Mouse (Mus musculus): ENCODE results near the gene Sh2d1b1. TPM values are rescaled to one million over a fixed set of nuclear protein-coding genes. Genes with fewer than 3 reads are reported as not detected.
A peak's percentile ranks its signal among the peaks of the same experiment; 100 is the strongest.
"Not testable (repeated sequence)": the region's sequence is repeated elsewhere in the genome, so short reads cannot be mapped to it uniquely, and the experiment has no call there.

Gene Sh2d1b1
- 3.6 and 3.9 TPM in 2 replicates for polyA plus RNA-seq (2012; rRNA removed)

DNA sequence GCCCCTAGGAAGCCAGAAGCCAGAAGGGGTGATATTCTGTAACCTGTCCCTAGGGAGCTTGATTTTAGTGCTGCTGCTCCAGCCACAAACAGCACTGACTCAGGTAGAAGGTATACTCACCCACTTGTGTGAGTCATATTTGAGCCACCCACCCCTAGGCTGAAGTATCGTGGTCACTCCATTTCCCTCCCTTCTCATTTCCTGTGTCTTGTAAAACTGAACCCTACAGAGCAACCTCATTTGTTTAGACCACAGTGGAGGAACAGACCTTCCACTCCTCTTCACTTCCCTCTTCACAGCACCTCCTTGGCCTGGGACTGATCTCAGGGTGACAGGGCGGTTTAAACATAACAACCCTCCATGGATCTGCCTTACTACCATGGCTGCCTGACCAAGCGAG, at the start of gene Sh2d1b1:
Gene Sh2d1b1, plus strand, starts transcription at position 305 of the 400 bp plus-strand sequence.
- peak within 1 kb of the TSS; percentile 10 for H3K4me3 ChIP-seq (replicated peaks; ENCODE audit: extremely low read depth, low read depth, low read length)
- 51% methylated on average over 3 of the region's 3 CpGs for WGBS
- no peak for TF ChIP-seq POLR2A (IDR thresholded peaks at IDR 0.05; ENCODE audit: borderline replicate concordance, extremely low read depth, low read depth, low read length)

DNA sequence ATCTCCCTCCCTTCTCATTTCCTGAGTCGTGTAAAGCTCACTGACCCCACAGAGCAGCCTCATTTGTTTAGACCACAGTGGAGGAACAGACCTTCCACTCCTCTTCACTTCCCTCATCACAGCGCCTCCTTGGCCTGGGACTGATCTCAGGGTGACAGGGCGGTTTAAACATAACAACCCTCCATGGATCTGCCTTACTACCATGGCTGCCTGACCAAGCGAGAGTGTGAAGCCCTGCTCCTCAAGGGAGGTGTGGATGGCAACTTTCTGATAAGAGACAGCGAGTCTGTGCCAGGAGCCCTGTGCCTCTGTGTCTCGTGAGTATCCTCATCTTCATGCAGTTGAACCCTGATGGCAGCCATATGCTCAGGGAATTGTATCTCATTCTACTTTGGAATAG, 44.4 kb upstream of the Sh2d1b1 start, which contains the start of gene Sh2d1b2:
Gene Sh2d1b2, plus strand, starts transcription at position 62 of the 400 bp plus-strand sequence.
- H3K4me3 ChIP-seq (replicated peaks; ENCODE audit: extremely low read depth, low read depth, low read length); DNase-seq; H3K4me1 ChIP-seq (ENCODE audit: control insufficient read depth, insufficient read depth, low read length): not testable (repeated sequence)
- 55% methylated on average over 6 of the region's 6 CpGs for WGBS

More for the DNA sequence above, at the start of gene Sh2d1b1:
- no peaks in the 10 kb centered on the region for H3K4me1 ChIP-seq (ENCODE audit: control insufficient read depth, insufficient read depth, low read length)
- DNase-seq: no peak

DNA sequence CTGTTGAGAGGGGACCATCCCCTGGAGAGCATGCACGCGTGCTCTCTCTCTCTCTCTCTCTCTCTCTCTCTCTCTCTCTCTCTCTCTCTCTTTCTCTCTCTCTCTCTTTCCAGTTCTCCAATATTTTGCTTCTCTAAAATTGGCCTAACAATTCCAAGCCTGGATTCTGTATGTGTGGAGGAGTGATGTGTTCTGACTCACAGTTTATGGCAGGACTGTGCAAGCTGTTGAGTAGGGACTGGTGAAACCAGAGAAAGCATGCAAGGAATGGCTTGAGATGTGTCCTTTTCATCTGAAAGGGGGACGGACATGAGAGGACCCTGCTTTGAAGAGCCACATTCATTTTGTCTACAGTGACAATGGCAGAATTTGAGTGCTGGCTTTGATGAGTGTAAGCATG, 32.1 kb upstream of the Sh2d1b1 start:
- DNase-seq: no peak
- 82% methylated on average over 3 of the region's 3 CpGs for WGBS
- Histone ChIP-seq H3K4me1 (ENCODE audit: control insufficient read depth, insufficient read depth, low read length) (no peaks in the 10 kb centered on the region), H3K4me3 (replicated peaks; ENCODE audit: extremely low read depth, low read depth, low read length) (no peak overlapping the region)
- no peak for TF ChIP-seq POLR2A (IDR thresholded peaks at IDR 0.05; ENCODE audit: borderline replicate concordance, extremely low read depth, low read depth, low read length)
- TF ChIP-seq CTCF (IDR thresholded peaks at IDR 0.05; ENCODE audit: insufficient read depth, low read length): no peak

DNA sequence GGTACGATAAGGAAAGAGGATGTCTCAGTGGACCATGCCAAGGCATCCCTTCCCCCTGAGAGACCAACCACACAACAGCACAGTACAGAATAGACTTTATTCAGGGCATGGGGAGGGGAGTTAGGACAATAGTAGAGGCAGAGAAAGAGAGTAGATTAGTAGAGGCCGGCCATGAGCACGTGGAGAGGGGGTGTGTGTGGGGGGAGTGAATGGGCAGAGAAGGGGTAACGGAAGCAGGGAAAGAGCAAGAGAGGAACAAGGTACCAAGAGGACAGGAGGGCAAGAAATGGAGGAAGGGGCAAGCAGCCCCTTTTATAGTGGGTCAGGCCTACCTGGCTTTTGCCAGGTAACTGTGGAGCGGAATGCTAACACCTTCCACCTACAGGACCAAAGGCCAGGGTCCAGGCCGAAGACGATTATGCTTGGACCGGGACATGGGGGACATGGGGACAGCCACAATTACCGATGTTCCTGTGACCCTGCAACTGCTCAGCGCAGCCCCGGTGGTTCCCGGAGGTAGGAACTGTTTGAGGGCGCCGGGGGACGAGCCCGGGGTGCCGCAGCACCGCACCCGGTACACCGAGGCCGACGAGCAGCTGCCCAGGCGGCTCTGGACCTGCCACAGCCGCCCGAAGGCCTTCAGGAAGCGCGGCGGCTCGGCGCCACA, 22.1 kb upstream of the Sh2d1b1 start:
- 30% methylated on average over 30 of the region's 30 CpGs for WGBS
- no peak for DNase-seq
- peak overlapping the region; percentile 69 for H3K4me3 ChIP-seq (replicated peaks; ENCODE audit: extremely low read depth, low read depth, low read length)
- 0 out of 2 replicates have a peak, but pooled peaks cover 2% of the 10 kb centered on the region for H3K4me1 ChIP-seq (ENCODE audit: control insufficient read depth, insufficient read depth, low read length)
- no peak for TF ChIP-seq POLR2A (IDR thresholded peaks at IDR 0.05; ENCODE audit: borderline replicate concordance, extremely low read depth, low read depth, low read length)
- TF ChIP-seq CTCF (IDR thresholded peaks at IDR 0.05; ENCODE audit: insufficient read depth, low read length): no peak

DNA sequence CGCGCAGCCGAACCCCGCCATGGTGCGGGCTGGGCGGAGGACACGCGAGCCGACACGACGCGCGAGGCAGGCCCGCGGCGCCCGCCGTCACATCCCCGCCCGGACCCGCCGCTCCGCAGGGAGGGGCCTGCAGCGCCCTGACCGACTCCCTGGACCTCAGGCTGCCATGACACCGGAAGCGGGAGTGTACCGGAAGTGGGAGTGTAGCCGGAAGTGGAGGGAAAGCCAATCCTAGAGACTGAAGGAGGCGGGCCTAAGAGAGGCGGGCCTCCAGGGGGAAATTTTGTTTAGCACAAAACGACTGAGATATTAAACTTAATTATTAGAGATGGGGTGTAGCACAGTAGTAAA, 21.6 kb upstream of the Sh2d1b1 start:
- WGBS: 8% methylated on average over 32 of the region's 32 CpGs
- no peak for TF ChIP-seq CTCF (IDR thresholded peaks at IDR 0.05; ENCODE audit: insufficient read depth, low read length)
- peak; percentile 74; the same call in 1 of the 2 replicates for TF ChIP-seq POLR2A (IDR thresholded peaks at IDR 0.05; ENCODE audit: borderline replicate concordance, extremely low read depth, low read depth, low read length)
- H3K4me3 ChIP-seq (replicated peaks; ENCODE audit: extremely low read depth, low read depth, low read length): peak overlapping the region; percentile 69
- 0 out of 2 replicates have a peak, but pooled peaks cover 2% of the 10 kb centered on the region for H3K4me1 ChIP-seq (ENCODE audit: control insufficient read depth, insufficient read depth, low read length)
- DNase-seq: peak; percentile 77

DNA sequence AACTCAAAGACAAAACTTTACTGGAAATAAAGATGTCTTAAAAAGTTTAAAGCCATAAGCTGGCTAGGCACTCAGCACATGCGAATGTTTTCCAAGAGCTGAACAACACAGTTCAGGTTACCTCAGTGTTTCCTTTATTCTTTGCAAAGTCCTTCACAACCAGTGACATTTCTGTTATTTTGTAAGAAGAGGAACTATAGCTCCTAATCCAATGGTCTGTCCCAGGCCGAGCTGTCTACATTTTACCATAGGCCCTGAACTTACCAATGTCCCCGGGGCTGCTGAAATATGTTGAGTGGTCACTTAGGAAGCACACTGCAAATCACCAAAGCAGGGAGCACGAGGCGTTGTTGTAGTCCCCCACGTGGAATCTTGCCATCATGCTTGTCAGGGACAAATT, 6.8 kb upstream of the Sh2d1b1 start:
- no peaks in the 10 kb centered on the region for H3K4me1 ChIP-seq (ENCODE audit: control insufficient read depth, insufficient read depth, low read length)
- WGBS: 70% methylated on average over 6 of the region's 6 CpGs

DNA sequence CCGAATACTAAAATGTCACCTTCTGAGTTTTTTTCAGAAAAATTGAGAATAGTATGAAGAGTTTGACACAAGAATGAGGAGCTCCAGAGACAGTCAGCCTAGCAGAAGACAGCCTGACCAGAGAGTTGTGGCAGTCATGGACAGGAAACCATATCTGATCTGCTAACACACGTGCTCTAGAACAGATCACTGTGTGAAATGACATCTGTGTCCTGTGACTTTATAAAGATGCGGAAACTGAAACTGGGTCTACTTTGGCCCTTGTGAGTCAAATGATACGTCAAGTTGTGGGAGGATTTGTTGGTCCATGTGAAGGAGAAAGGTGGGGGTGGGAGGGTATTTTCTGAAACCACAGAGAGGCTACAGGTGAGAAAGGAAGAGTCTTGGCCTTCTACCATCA, 6.4 kb upstream of the Sh2d1b1 start:
- Histone ChIP-seq H3K4me3 (replicated peaks; ENCODE audit: extremely low read depth, low read depth, low read length) (no peak overlapping the region), H3K4me1 (ENCODE audit: control insufficient read depth, insufficient read depth, low read length) (no peaks in the 10 kb centered on the region)
- DNase-seq: no peak
- no peak for TF ChIP-seq CTCF (IDR thresholded peaks at IDR 0.05; ENCODE audit: insufficient read depth, low read length)
- TF ChIP-seq POLR2A (IDR thresholded peaks at IDR 0.05; ENCODE audit: borderline replicate concordance, extremely low read depth, low read depth, low read length): no peak
- 76% methylated on average over 4 of the region's 4 CpGs for WGBS

More for the DNA sequence above, 6.8 kb upstream of the Sh2d1b1 start:
- no peak overlapping the region for H3K4me3 ChIP-seq (replicated peaks; ENCODE audit: extremely low read depth, low read depth, low read length)
- TF ChIP-seq POLR2A (IDR thresholded peaks at IDR 0.05; ENCODE audit: borderline replicate concordance, extremely low read depth, low read depth, low read length) (no peak), CTCF (IDR thresholded peaks at IDR 0.05; ENCODE audit: insufficient read depth, low read length) (no peak)
- no peak for DNase-seq

DNA sequence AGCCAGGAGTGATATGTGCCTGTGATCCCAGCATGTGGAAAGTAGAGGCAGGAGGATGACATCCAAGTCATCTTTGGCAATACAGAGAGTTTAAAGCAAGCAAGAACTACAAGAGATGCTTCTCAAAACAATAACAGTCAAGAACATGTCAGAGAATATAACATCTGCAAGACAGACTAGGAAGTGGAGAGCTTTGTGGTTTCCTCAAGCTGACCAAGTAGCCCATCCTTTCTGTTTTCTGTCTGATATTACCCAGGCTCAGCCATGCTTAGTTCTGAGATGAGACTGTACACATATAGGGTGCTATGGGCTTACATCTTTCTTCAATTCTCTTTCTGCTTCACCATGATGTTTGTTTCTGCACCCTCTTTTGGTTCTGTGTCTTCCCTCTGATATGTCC, 3.9 kb upstream of the Sh2d1b1 start:
- no peak overlapping the region for H3K4me3 ChIP-seq (replicated peaks; ENCODE audit: extremely low read depth, low read depth, low read length)
- TF ChIP-seq CTCF (IDR thresholded peaks at IDR 0.05; ENCODE audit: insufficient read depth, low read length) (no peak), POLR2A (IDR thresholded peaks at IDR 0.05; ENCODE audit: borderline replicate concordance, extremely low read depth, low read depth, low read length) (no peak)
- DNase-seq: no peak
- no peaks in the 10 kb centered on the region for H3K4me1 ChIP-seq (ENCODE audit: control insufficient read depth, insufficient read depth, low read length)

DNA sequence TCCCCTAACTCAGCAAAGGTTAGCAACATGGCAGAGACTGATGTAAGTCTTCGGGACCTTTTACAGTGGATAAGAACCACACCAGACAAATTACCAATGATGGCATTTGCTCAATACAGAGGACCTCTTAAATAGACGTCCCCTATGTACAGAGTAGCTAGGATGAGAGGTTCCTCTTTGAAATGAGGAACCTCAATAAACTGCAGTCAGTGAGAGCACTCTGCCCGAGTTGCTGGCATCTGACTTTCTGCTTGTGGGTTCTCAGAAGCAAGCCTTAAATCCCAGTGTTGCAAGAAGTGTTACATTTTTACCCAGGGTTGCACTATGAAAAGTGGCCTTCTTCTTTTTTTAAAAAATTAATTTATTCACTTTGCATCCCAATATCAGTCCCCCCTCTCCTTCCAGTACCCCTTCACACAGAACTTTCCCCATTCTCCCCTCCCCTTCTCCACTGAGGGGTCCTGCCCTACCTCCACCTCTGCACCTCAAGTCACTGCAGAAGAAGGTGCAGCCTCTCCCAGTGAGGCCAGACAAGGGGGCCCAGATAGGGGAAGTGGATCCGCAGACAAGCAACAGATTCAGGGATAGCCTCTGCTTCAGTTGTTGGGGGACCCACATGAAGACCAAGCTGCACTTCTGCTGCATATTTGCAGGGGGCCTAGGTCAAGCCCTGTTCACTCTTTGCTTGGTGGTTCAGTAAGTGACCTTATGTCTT, 5.5 kb downstream of the Sh2d1b1 start:
- TF ChIP-seq POLR2A (IDR thresholded peaks at IDR 0.05; ENCODE audit: borderline replicate concordance, extremely low read depth, low read depth, low read length) (no peak), CTCF (IDR thresholded peaks at IDR 0.05; ENCODE audit: insufficient read depth, low read length) (no peak)
- no peak for DNase-seq
- WGBS: 52% methylated on average over 4 of the region's 4 CpGs

More for the DNA sequence above, 5.5 kb downstream of the Sh2d1b1 start:
- Histone ChIP-seq H3K4me3 (replicated peaks; ENCODE audit: extremely low read depth, low read depth, low read length) (no peak overlapping the region), H3K4me1 (ENCODE audit: control insufficient read depth, insufficient read depth, low read length) (no peaks in the 10 kb centered on the region)

All from lung, adult 2 months (tissue).